Mouse (Mus musculus) forebrain, embryonic 10.5 days (tissue): ENCODE results near the gene Sh2b2. TPM values are rescaled to one million over a fixed set of nuclear protein-coding genes. Genes with fewer than 3 reads are reported as not detected.
"Not testable (repeated sequence)": the region's sequence is repeated elsewhere in the genome, so short reads cannot be mapped to it uniquely, and the experiment has no call there.

ENCODE experiments used
- DNase-seq: peaks from one replicate; pipeline ENCODE4 v3.0.0-alpha.2; 2017; ENCODE audit warnings: low spot score; ENCODE audit errors: extremely low spot score
- H3K27ac ChIP-seq: fragments of 300-500 bp; sonication (generic); 2 replicates; pipeline ENCODE4 v1.5.1; 2016; ENCODE audit warnings: mild to moderate bottlenecking
- H3K27me3 ChIP-seq: fragments of 300-500 bp; sonication (generic); 2 replicates; pipeline ENCODE4 v1.6.1; 2016; ENCODE audit warnings: mild to moderate bottlenecking; ENCODE audit not compliant: poor library complexity, severe bottlenecking
- H3K36me3 ChIP-seq: fragments of 300-500 bp; sonication (generic); replicated peaks from 2 replicates; pipeline ENCODE4 v1.6.1; 2016; ENCODE audit warnings: mild to moderate bottlenecking, moderate library complexity
- H3K4me1 ChIP-seq: fragments of 300-500 bp; sonication (generic); 2 replicates; pipeline ENCODE4 v1.6.1; 2016
- H3K4me3 ChIP-seq: fragments of 300-500 bp; sonication (generic); 2 replicates; pipeline ENCODE4 v1.5.1; 2016; ENCODE audit warnings: mild to moderate bottlenecking, moderate library complexity
- H3K9me3 ChIP-seq: fragments of 300-500 bp; sonication (generic); 2 replicates; pipeline ENCODE4 v1.6.1; 2016; ENCODE audit warnings: mild to moderate bottlenecking, moderate library complexity
- WGBS: fragments of 180-500 bp; shearing (Covaris S2); methylation state at CpG from one replicate; pipeline ENCODE4 v1.1.7; 2016; 5-methylcytosine and 5-hydroxymethylcytosine counted together
- polyA plus RNA-seq: library from polyadenylated mRNA; unstranded; fragments of >200 nt; fragmentation: Nextera tagmentation; extraction: Ambion mirVana; gene quantifications from 2 replicates; pipeline ENCODE4 v1.2.1, GENCODE M21; 2016

Gene Sh2b2
- polyA plus RNA-seq, 1 experiment from 2014 or later = 12.5 TPM

GRCm38 (mm10) chr5:136230348-136231035, 15.9 kb downstream of the Sh2b2 start:
- no peak overlapping the region for H3K4me3 ChIP-seq
- no peak overlapping the region for H3K27ac ChIP-seq
- H3K27me3 ChIP-seq = peaks cover 36% of the 10 kb centered on the region
- H3K36me3 ChIP-seq = peaks cover 61% of the 10 kb centered on the region
- no peak for DNase-seq
- WGBS = 69% methylated on average over 4 of the region's 4 CpGs
- no peaks in the 10 kb centered on the region for H3K9me3 ChIP-seq
- H3K4me1 ChIP-seq = peaks cover 27% of the 10 kb centered on the region

- Histone ChIP-seq H3K4me1 (peaks cover 10% of the 10 kb centered on the region), H3K4me3 (no peak overlapping the region), H3K36me3 (peaks cover 92% of the 10 kb centered on the region), H3K9me3 (no peaks in the 10 kb centered on the region; the same call in 1 of the 2 replicates), H3K27ac (no peak overlapping the region), H3K27me3 (peaks cover 8% of the 10 kb centered on the region)
- DNase-seq = no peak
- WGBS = 87% methylated on average over 7 of the region's 7 CpGs
Observed at GRCm38 (mm10) chr5:136226246-136226876, 20.0 kb downstream of the Sh2b2 start.

- H3K36me3 ChIP-seq = peaks cover 56% of the 10 kb centered on the region
- DNase-seq = no peak
- 83% methylated on average over 12 of the region's 12 CpGs for WGBS
Observed at GRCm38 (mm10) chr5:136218585-136218984, 27.8 kb downstream of the Sh2b2 start.

DNA sequence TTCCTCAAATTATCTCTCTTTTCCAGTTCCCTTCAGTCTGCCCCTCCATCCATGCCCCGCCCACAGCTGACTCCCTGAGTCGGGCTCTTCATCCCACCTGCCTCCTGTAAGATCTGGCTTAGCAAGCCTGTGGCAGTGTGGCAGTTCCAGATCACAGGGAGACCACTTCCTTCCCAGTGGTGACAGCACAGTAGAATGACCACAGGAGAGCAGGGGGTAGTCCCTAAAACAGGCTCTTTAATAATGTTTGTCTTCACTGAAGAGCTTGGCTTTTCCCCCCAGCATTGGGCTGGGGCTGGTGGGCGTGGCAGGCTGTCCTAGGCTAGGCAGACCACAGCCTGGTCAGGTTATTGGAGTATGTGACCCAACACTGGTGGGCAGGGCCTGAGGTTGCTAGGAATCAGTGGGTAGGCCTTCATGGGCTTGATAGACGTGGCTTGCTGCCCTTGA, 28.4 kb downstream of the Sh2b2 start:
- 73% methylated on average over 4 of the region's 4 CpGs for WGBS
- no peak for DNase-seq
- no peak overlapping the region for H3K4me3 ChIP-seq
- peaks cover 13% of the 10 kb centered on the region for H3K9me3 ChIP-seq
- peaks cover 50% of the 10 kb centered on the region for H3K36me3 ChIP-seq
- no peaks in the 10 kb centered on the region for H3K4me1 ChIP-seq
- no peak overlapping the region for H3K27ac ChIP-seq
- H3K27me3 ChIP-seq = no peaks in the 10 kb centered on the region

More at GRCm38 (mm10) chr5:136218585-136218984, 27.8 kb downstream of the Sh2b2 start:
- Histone ChIP-seq H3K9me3 (peaks cover 13% of the 10 kb centered on the region), H3K4me3 (no peak overlapping the region), H3K27ac (no peak overlapping the region), H3K4me1 (no peaks in the 10 kb centered on the region), H3K27me3 (no peaks in the 10 kb centered on the region)

GRCm38 (mm10) chr5:136217004-136217665, 29.2 kb downstream of the Sh2b2 start:
- no peaks in the 10 kb centered on the region for H3K27me3 ChIP-seq
- no peak overlapping the region for H3K4me3 ChIP-seq
- 89% methylated on average over 18 of the region's 18 CpGs for WGBS
- H3K27ac ChIP-seq = no peak overlapping the region
- peaks cover 13% of the 10 kb centered on the region for H3K9me3 ChIP-seq
- no peak for DNase-seq
- no peaks in the 10 kb centered on the region for H3K4me1 ChIP-seq
- peaks cover 43% of the 10 kb centered on the region for H3K36me3 ChIP-seq

DNA sequence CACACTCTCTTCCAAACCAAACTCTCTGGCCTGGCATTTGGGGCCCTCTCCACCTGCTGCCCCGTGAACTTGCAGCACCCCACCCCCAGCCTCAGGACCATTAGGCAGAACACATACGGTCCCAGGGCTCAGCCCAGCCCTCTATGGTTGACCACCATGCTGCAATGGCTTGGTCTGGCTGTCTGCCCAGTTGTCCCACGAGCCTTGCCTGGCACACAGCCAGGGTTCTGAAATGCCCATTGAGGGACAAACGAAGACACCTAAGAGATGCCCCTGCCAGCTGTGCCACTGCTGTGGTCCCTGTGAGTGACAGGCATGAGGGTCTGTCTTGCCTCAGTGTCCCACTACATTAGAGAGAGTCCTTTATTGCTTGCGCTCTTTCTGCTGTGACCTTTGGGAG, 30.4 kb downstream of the Sh2b2 start:
- Histone ChIP-seq H3K4me3 (no peak overlapping the region), H3K27ac (no peak overlapping the region), H3K9me3 (peaks cover 13% of the 10 kb centered on the region), H3K36me3 (peaks cover 31% of the 10 kb centered on the region), H3K27me3 (no peaks in the 10 kb centered on the region), H3K4me1 (no peaks in the 10 kb centered on the region)
- DNase-seq = no peak
- WGBS = 90% methylated on average over 5 of the region's 5 CpGs

DNA sequence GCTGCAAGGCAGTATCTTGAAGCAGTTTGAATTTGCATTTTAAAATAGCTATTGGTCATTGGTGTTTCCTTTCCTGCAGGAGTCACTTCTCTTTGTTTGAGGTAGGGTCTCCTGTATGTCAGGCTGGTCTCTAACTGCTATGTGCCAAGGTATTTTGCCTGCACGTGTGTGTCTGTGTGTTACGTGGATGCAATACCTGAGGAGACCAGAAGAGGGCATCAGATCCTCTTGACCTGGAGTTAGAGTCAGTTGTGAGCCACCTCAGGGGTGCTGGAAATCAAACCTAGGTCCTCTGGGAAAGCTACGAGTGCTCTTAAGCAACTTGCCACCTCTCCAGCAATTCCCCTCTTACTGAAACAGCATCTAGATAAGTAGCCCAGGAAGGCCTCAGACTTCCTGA, 31.1 kb downstream of the Sh2b2 start:
- peaks cover 24% of the 10 kb centered on the region for H3K36me3 ChIP-seq
- WGBS = 86% methylated on average over 3 of the region's 3 CpGs
- peaks cover 13% of the 10 kb centered on the region for H3K9me3 ChIP-seq
- no peaks in the 10 kb centered on the region for H3K4me1 ChIP-seq
- DNase-seq = no peak
- H3K4me3 ChIP-seq = no peak overlapping the region
- H3K27ac ChIP-seq = no peak overlapping the region
- no peaks in the 10 kb centered on the region for H3K27me3 ChIP-seq

DNA sequence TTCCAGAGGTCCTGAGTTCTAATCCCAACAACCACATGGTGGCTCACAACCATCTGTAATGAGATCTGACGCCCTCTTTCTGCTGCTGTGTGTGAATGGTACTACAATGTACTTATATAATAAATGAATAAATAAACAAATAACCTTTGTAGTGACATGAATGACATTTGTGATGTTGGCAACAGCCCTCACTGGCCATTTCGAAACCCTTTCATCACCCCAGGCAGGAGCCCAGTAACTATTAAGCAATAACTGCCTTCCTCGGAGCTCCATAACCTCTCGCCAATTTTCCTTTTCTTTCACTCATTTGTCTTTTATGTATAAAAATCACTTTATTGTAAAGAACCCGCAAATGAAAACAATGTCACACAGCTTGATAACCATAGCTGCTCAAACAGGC, 32.6 kb downstream of the Sh2b2 start:
- peaks cover 13% of the 10 kb centered on the region for H3K9me3 ChIP-seq
- 88% methylated on average over 5 of the region's 5 CpGs for WGBS
- H3K36me3 ChIP-seq = peaks cover 9% of the 10 kb centered on the region
- no peak overlapping the region for H3K4me3 ChIP-seq
- no peaks in the 10 kb centered on the region for H3K27me3 ChIP-seq
- no peak for DNase-seq
- no peaks in the 10 kb centered on the region for H3K4me1 ChIP-seq
- H3K27ac ChIP-seq = no peak overlapping the region

DNA sequence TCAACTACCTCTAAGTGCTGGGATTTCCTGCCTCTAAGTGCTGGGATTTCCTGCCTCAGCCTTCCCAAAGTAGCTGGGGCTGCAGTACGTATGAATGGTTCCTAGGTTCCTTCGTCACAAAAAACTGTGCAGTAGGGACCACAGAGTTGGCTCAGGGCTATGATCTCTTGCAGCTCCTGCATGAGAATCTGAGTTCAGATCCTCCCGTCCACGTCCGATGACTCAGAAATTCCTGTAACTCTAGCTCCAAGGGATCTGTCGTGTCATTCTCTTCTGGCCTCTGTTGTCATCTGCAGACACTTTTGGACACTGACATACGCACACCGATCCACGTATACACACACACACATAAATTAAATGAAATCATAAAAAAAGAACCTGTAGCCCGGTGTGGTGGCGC, 33.6 kb downstream of the Sh2b2 start:
- Histone ChIP-seq H3K36me3 (no peaks in the 10 kb centered on the region), H3K27ac (no peak overlapping the region), H3K4me3 (no peak overlapping the region), H3K9me3 (peaks cover 13% of the 10 kb centered on the region), H3K27me3 (no peaks in the 10 kb centered on the region), H3K4me1 (no peaks in the 10 kb centered on the region)
- 94% methylated on average over 11 of the region's 11 CpGs for WGBS
- no peak for DNase-seq

- not testable (repeated sequence) for H3K27me3 ChIP-seq, DNase-seq, H3K27ac ChIP-seq, H3K4me3 ChIP-seq, H3K36me3 ChIP-seq, H3K4me1 ChIP-seq
- WGBS = 90% methylated on average over 14 of the region's 14 CpGs
- H3K9me3 ChIP-seq = peaks cover 13% of the 10 kb centered on the region
Observed at GRCm38 (mm10) chr5:136211341-136212102, 34.8 kb downstream of the Sh2b2 start.

GRCm38 (mm10) chr5:136210549-136210948, 35.8 kb downstream of the Sh2b2 start:
- H3K36me3 ChIP-seq = no peaks in the 10 kb centered on the region
- no peak for DNase-seq
- WGBS = 88% methylated on average over 5 of the region's 5 CpGs
- H3K9me3 ChIP-seq = peaks cover 5% of the 10 kb centered on the region
- no peak overlapping the region for H3K4me3 ChIP-seq
- no peak overlapping the region for H3K27ac ChIP-seq
- H3K4me1 ChIP-seq = no peaks in the 10 kb centered on the region
- no peaks in the 10 kb centered on the region for H3K27me3 ChIP-seq

GRCm38 (mm10) chr5:136201832-136202231, 44.5 kb downstream of the Sh2b2 start:
- peak overlapping the region; percentile 12; the same call in 1 of the 2 replicates for H3K4me3 ChIP-seq
- no peaks in the 10 kb centered on the region for H3K27me3 ChIP-seq
- DNase-seq = peak; percentile 74
- H3K4me1 ChIP-seq = peaks cover 24% of the 10 kb centered on the region
- H3K27ac ChIP-seq = no peak overlapping the region
- 39% methylated on average over 7 of the region's 7 CpGs for WGBS
- peaks cover 11% of the 10 kb centered on the region for H3K36me3 ChIP-seq
- H3K9me3 ChIP-seq = 0 out of 2 replicates have a peak, but pooled peaks cover 4% of the 10 kb centered on the region
